Mouse (Mus musculus): ENCODE results near the gene Dph2.

DNA sequence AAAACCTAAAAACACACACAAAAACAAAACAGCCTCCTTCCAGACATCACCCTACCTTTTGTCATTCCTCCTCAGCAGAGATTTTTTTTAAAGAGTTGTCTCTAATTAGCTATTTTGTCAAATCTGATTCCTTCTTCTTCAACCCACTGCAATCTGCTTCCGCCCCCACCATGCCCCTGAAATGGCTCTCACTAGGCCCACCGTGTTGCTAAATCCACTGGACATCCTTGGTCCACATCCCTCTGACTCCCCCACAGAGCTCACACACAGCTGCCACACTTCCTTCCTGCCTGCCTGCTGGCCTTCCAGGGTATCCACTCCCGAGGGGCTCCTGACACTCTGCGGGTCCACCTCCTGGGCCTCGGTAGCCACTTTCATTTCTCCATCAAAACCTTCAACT lies 13.1 kb downstream of the Dph2 start:
- TF ChIP-seq CTCF (IDR thresholded peaks at IDR 0.05; ENCODE audit: low read depth), result no peak
- no peak for TF ChIP-seq EP300 (IDR thresholded peaks at IDR 0.05; ENCODE audit: low read depth)
